Mouse (Mus musculus) embryonic facial prominence, embryonic 13.5 days (tissue): Measurements from ENCODE around the gene Fas. TPM values are rescaled to one million over a fixed set of nuclear protein-coding genes. Genes with fewer than 3 reads are reported as not detected.

Experiments used
- ATAC-seq: fragments of 200-750 bp; cut with Nextera tagmentation; 2 replicates; pipeline ENCODE4 v1.8.0; 2017; ENCODE audit warnings: low read depth; ENCODE audit not compliant: insufficient number of reproducible peaks, insufficient read depth, low FRiP score, low TSS enrichment
- H3K27ac ChIP-seq: fragments of 300-500 bp; sonication (generic); 2 replicates; pipeline ENCODE4 v1.5.1; 2015; ENCODE audit warnings: moderate library complexity, mild to moderate bottlenecking, inconsistent platforms
- H3K27me3 ChIP-seq: fragments of 300-500 bp; sonication (generic); 2 replicates; pipeline ENCODE4 v1.6.1; 2015; ENCODE audit warnings: mild to moderate bottlenecking, inconsistent platforms
- H3K36me3 ChIP-seq: fragments of 300-500 bp; sonication (generic); 2 replicates; pipeline ENCODE4 v1.6.1; 2015; ENCODE audit warnings: mild to moderate bottlenecking, inconsistent platforms
- H3K4me1 ChIP-seq: fragments of 300-500 bp; sonication (generic); 2 replicates; pipeline ENCODE4 v1.6.1; 2015; ENCODE audit warnings: inconsistent platforms
- H3K4me2 ChIP-seq: fragments of 300-500 bp; sonication (generic); 2 replicates; pipeline ENCODE4 v1.6.1; 2015; ENCODE audit warnings: moderate library complexity, mild to moderate bottlenecking, inconsistent platforms
- H3K4me3 ChIP-seq: fragments of 300-500 bp; sonication (generic); 2 replicates; pipeline ENCODE4 v1.5.1; 2015; ENCODE audit warnings: mild to moderate bottlenecking, inconsistent platforms
- H3K9ac ChIP-seq: fragments of 300-500 bp; sonication (generic); 2 replicates; pipeline ENCODE4 v1.6.1; 2015; ENCODE audit warnings: mild to moderate bottlenecking, inconsistent platforms
- H3K9me3 ChIP-seq: fragments of 300-500 bp; sonication (generic); 2 replicates; pipeline ENCODE4 v1.6.1; 2016; ENCODE audit warnings: inconsistent platforms
- WGBS: fragments of 180-500 bp; shearing (Covaris S2); methylation state at CpG from one replicate; pipeline ENCODE4 v1.1.7; 2015; ENCODE audit warnings: mixed read lengths; 5-methylcytosine and 5-hydroxymethylcytosine counted together
- polyA plus RNA-seq: library from polyadenylated mRNA; unstranded; fragments of >200 nt; fragmentation: Nextera tagmentation; extraction: Ambion mirVana; gene quantifications from 2 replicates; pipeline ENCODE4 v1.2.1, GENCODE M21; 2015

Fas gene
- polyA plus RNA-seq, 1 experiment from 2014 or later: 6.2 TPM

GRCm38 (mm10) chr19:34256149-34256548 is 34.3 kb upstream of the Fas start:
- 77% methylated on average over 5 of the region's 5 CpGs for WGBS
- H3K9me3 ChIP-seq: no peaks in the 10 kb centered on the region
- H3K36me3 ChIP-seq: no peaks in the 10 kb centered on the region
- H3K4me1 ChIP-seq: peaks cover 20% of the 10 kb centered on the region
- H3K4me2 ChIP-seq: no peak overlapping the region
- no peak overlapping the region for H3K4me3 ChIP-seq
- no peak for ATAC-seq
- no peak overlapping the region for H3K27ac ChIP-seq
- no peaks in the 10 kb centered on the region for H3K27me3 ChIP-seq
- H3K9ac ChIP-seq: no peak overlapping the region

- Histone ChIP-seq H3K4me2 (no peak overlapping the region), H3K9me3 (no peaks in the 10 kb centered on the region), H3K36me3 (no peaks in the 10 kb centered on the region), H3K9ac (no peak overlapping the region), H3K27ac (no peak overlapping the region), H3K4me3 (no peak overlapping the region), H3K27me3 (no peaks in the 10 kb centered on the region), H3K4me1 (peaks cover 20% of the 10 kb centered on the region)
- ATAC-seq: no peak
- 87% methylated on average over 2 of the region's 2 CpGs for WGBS
Measured at GRCm38 (mm10) chr19:34256936-34257335, 33.5 kb upstream of the Fas start.

- no peak for ATAC-seq
- H3K4me1 ChIP-seq: no peaks in the 10 kb centered on the region
- H3K4me2 ChIP-seq: no peak overlapping the region
Measured at GRCm38 (mm10) chr19:34262273-34262974, 28.0 kb upstream of the Fas start.

GRCm38 (mm10) chr19:34265604-34266193 is 24.8 kb upstream of the Fas start:
- no peak for ATAC-seq
- WGBS: 68% methylated on average over 5 of the region's 5 CpGs
- Histone ChIP-seq H3K9ac (no peak overlapping the region), H3K4me2 (no peak overlapping the region), H3K27ac (no peak overlapping the region), H3K4me3 (no peak overlapping the region), H3K27me3 (no peaks in the 10 kb centered on the region), H3K36me3 (no peaks in the 10 kb centered on the region), H3K9me3 (no peaks in the 10 kb centered on the region), H3K4me1 (no peaks in the 10 kb centered on the region)

More at GRCm38 (mm10) chr19:34262273-34262974, 28.0 kb upstream of the Fas start:
- no peaks in the 10 kb centered on the region for H3K36me3 ChIP-seq
- no peak overlapping the region for H3K9ac ChIP-seq
- no peak overlapping the region for H3K4me3 ChIP-seq
- no peaks in the 10 kb centered on the region for H3K9me3 ChIP-seq
- no peaks in the 10 kb centered on the region for H3K27me3 ChIP-seq
- H3K27ac ChIP-seq: no peak overlapping the region
- WGBS: 79% methylated on average over 2 of the region's 2 CpGs

DNA sequence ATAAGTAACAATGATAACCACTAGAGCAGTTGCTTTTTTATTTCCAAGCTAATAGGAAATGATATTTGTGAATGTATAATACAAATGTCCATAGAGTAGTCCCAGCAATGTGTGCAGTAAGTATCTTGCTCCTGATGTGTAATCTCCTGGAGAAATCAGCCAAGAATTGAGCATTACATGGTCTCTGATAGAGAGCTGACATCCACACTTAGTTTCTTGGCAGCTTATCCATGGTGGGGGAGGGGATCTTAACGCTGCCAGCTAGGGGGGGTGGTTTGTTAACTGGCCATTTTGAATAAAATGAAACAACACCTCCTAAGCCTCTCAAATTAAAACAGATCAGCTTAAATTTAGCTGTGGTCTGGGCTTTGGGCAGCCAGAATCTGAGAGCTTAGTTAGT is 21.5 kb upstream of the Fas start:
- H3K4me2 ChIP-seq: no peak overlapping the region
- H3K36me3 ChIP-seq: no peaks in the 10 kb centered on the region
- no peaks in the 10 kb centered on the region for H3K4me1 ChIP-seq
- no peak overlapping the region for H3K27ac ChIP-seq
- H3K9ac ChIP-seq: no peak overlapping the region
- ATAC-seq: no peak
- no peaks in the 10 kb centered on the region for H3K9me3 ChIP-seq
- H3K4me3 ChIP-seq: no peak overlapping the region
- 56% methylated on average over 1 of the region's 1 CpGs for WGBS
- H3K27me3 ChIP-seq: no peaks in the 10 kb centered on the region

DNA sequence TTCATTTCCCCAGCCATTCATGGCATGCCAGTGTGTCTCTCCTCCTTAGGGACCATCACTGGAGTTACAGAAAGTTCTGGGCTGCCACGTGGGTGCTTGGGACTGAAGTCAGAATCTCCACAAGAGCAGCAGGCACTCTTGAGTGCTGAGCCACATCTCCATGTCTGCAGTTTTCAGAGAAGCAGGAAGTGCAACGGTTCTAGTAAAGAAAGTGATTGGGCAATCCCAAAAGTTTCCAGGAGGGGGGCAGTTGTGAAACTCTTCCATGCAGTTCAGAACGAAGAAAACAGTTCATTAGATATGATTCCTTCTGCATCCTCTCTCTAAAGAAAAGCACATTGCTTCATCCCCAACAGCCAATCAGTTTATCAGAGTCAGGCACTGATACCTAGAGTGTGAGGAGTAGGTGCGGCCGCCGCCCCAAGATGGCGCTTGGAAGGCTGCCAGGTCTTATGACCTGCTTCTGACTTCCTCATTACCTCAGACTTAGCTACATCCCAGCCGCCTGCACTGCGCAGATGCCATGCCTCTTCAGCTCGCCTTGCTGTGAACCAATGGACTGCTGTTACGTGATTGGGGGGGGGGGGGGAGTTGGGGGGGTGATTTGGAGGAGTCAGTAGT is 20.2 kb upstream of the Fas start:
- H3K27ac ChIP-seq: no peak overlapping the region
- 87% methylated on average over 11 of the region's 11 CpGs for WGBS
- H3K4me2 ChIP-seq: no peak overlapping the region
- no peaks in the 10 kb centered on the region for H3K27me3 ChIP-seq
- no peaks in the 10 kb centered on the region for H3K36me3 ChIP-seq
- no peak for ATAC-seq
- H3K9me3 ChIP-seq: no peaks in the 10 kb centered on the region
- no peak overlapping the region for H3K9ac ChIP-seq
- H3K4me1 ChIP-seq: no peaks in the 10 kb centered on the region
- no peak overlapping the region for H3K4me3 ChIP-seq

- WGBS: 96% methylated on average over 13 of the region's 13 CpGs
- Histone ChIP-seq H3K27me3 (no peaks in the 10 kb centered on the region), H3K36me3 (no peaks in the 10 kb centered on the region), H3K4me2 (no peak overlapping the region), H3K4me3 (no peak overlapping the region), H3K27ac (no peak overlapping the region), H3K4me1 (no peaks in the 10 kb centered on the region), H3K9ac (no peak overlapping the region), H3K9me3 (no peaks in the 10 kb centered on the region)
- no peak for ATAC-seq
Measured at GRCm38 (mm10) chr19:34270824-34271464, 19.5 kb upstream of the Fas start.

GRCm38 (mm10) chr19:34273073-34273472 is 17.4 kb upstream of the Fas start:
- Histone ChIP-seq H3K4me1 (no peaks in the 10 kb centered on the region; the same call in 1 of the 2 replicates), H3K4me2 (no peak overlapping the region), H3K36me3 (no peaks in the 10 kb centered on the region), H3K9ac (no peak overlapping the region), H3K27me3 (no peaks in the 10 kb centered on the region), H3K4me3 (no peak overlapping the region), H3K27ac (no peak overlapping the region), H3K9me3 (no peaks in the 10 kb centered on the region)
- ATAC-seq: no peak
- WGBS: 89% methylated on average over 1 of the region's 1 CpGs

DNA sequence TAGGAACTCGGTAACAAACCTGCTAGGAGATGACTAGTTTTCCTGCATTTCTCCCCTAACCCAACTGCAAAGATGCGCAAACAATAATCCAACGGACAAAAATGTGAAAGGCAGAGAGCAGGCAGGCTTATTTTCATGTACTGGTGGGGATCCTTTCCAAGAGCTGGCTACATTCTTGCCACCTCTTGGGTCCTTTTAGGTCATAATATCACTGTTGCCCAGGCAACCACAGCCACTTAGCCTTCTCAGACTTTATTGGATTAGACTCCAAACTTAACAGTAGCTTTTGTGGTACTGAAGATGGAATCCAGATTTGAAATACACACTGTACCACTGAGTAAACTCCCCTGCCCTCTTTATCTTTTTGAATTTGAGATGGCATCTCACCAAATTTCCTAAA is 12.4 kb upstream of the Fas start:
- no peak for ATAC-seq
- H3K4me3 ChIP-seq: no peak overlapping the region
- no peaks in the 10 kb centered on the region for H3K9me3 ChIP-seq
- H3K27me3 ChIP-seq: no peaks in the 10 kb centered on the region
- H3K4me2 ChIP-seq: no peak overlapping the region
- H3K4me1 ChIP-seq: no peaks in the 10 kb centered on the region; the same call in 1 of the 2 replicates
- 66% methylated on average over 3 of the region's 3 CpGs for WGBS
- H3K36me3 ChIP-seq: no peaks in the 10 kb centered on the region
- H3K9ac ChIP-seq: no peak overlapping the region
- H3K27ac ChIP-seq: no peak overlapping the region

DNA sequence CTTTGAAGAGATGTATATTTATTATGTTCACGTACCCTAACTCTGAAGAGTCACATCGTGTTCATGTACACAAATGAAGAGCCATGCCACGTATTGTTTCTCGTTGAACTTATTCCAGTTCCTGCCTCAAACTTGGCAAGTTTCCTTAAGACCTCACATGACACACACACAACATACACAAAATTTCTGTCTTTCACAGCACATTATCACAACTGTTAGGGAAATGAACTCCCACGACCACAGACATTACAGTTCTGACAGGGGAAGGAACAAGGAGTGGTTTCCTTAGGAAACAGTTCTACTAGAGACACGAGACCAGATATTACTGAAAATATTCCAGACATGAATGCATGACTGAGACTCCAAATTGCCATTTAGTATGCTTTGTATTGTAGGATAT is 6.9 kb upstream of the Fas start:
- Histone ChIP-seq H3K4me3 (no peak overlapping the region), H3K27ac (no peak overlapping the region), H3K4me2 (no peak overlapping the region), H3K36me3 (no peaks in the 10 kb centered on the region), H3K9ac (no peak overlapping the region), H3K4me1 (no peaks in the 10 kb centered on the region), H3K9me3 (no peaks in the 10 kb centered on the region), H3K27me3 (no peaks in the 10 kb centered on the region)
- 71% methylated on average over 6 of the region's 6 CpGs for WGBS
- no peak for ATAC-seq

- H3K4me2 ChIP-seq: no peak overlapping the region
- no peak overlapping the region for H3K4me3 ChIP-seq
- no peak overlapping the region for H3K9ac ChIP-seq
- H3K4me1 ChIP-seq: no peaks in the 10 kb centered on the region
- H3K9me3 ChIP-seq: no peaks in the 10 kb centered on the region
- no peak overlapping the region for H3K27ac ChIP-seq
- no peak for ATAC-seq
- 69% methylated on average over 10 of the region's 10 CpGs for WGBS
- H3K27me3 ChIP-seq: no peaks in the 10 kb centered on the region
- H3K36me3 ChIP-seq: no peaks in the 10 kb centered on the region
Measured at GRCm38 (mm10) chr19:34284383-34284782, 6.1 kb upstream of the Fas start.

DNA sequence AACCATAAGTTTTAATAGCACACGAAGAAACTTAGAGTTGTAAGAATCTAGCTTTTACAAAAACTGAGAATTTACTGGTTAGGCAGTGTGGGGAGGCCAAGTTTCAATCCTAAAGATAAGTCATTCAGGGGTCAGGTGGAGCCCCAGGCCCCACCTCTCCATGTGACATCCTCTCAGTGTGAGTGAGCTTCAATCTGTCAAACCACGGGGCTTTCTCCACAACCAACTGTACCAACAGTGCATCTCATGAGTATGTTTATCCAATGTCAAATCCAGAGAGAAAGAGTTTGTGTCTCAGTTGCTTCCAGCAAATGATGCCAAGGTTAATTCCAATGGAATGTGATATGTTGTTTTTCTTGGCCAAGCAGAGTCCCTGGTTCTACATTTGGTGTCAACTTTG is 5.6 kb upstream of the Fas start:
- WGBS: 45% methylated on average over 2 of the region's 2 CpGs
- peaks cover under 1% of the 10 kb centered on the region; the same call in 1 of the 2 replicates for H3K4me1 ChIP-seq
- no peak overlapping the region for H3K4me2 ChIP-seq
- no peak overlapping the region for H3K4me3 ChIP-seq
- no peaks in the 10 kb centered on the region for H3K36me3 ChIP-seq
- no peak overlapping the region for H3K9ac ChIP-seq
- H3K27ac ChIP-seq: no peak overlapping the region
- no peaks in the 10 kb centered on the region for H3K9me3 ChIP-seq
- no peaks in the 10 kb centered on the region for H3K27me3 ChIP-seq
- ATAC-seq: no peak
